Mouse (Mus musculus) midbrain, embryonic 15.5 days (tissue): ENCODE measurements around the gene Slc25a21. TPM values are rescaled to one million over a fixed set of nuclear protein-coding genes. Genes with fewer than 3 reads are reported as not detected.

Experiments used
- ATAC-seq: fragments of 200-750 bp; cut with Nextera tagmentation; replicated peaks from 2 replicates; pipeline ENCODE4 v1.8.0; 2017; ENCODE audit warnings: moderate TSS enrichment
- H3K27ac ChIP-seq: fragments of 300-500 bp; sonication (generic); 2 replicates; pipeline ENCODE4 v1.5.1; 2015; ENCODE audit warnings: mild to moderate bottlenecking, inconsistent platforms
- H3K27me3 ChIP-seq: fragments of 300-500 bp; sonication (generic); replicated peaks from 2 replicates; pipeline ENCODE4 v1.6.1; 2015; ENCODE audit warnings: inconsistent platforms
- H3K36me3 ChIP-seq: fragments of 300-500 bp; sonication (generic); replicated peaks from 2 replicates; pipeline ENCODE4 v1.6.1; 2015; ENCODE audit warnings: inconsistent platforms
- H3K4me1 ChIP-seq: fragments of 300-500 bp; sonication (generic); 2 replicates; pipeline ENCODE4 v1.6.1; 2015; ENCODE audit warnings: inconsistent platforms
- H3K4me2 ChIP-seq: fragments of 300-500 bp; sonication (generic); 2 replicates; pipeline ENCODE4 v1.6.1; 2015; ENCODE audit warnings: inconsistent platforms, mild to moderate bottlenecking, moderate library complexity
- H3K4me3 ChIP-seq: fragments of 300-500 bp; sonication (generic); 2 replicates; pipeline ENCODE4 v1.5.1; 2015; ENCODE audit warnings: mild to moderate bottlenecking, inconsistent platforms
- H3K9ac ChIP-seq: fragments of 300-500 bp; sonication (generic); 2 replicates; pipeline ENCODE4 v1.6.1; 2015; ENCODE audit warnings: mild to moderate bottlenecking, inconsistent platforms
- H3K9me3 ChIP-seq: fragments of 300-500 bp; sonication (generic); 2 replicates; pipeline ENCODE4 v1.6.1; 2016; ENCODE audit warnings: inconsistent platforms
- WGBS: fragments of 180-500 bp; shearing (Covaris S2); methylation state at CpG from one replicate; pipeline ENCODE4 v1.1.7; 2015; ENCODE audit warnings: mixed read lengths; 5-methylcytosine and 5-hydroxymethylcytosine counted together
- polyA plus RNA-seq: library from polyadenylated mRNA; unstranded; fragments of >200 nt; fragmentation: Nextera tagmentation; extraction: Ambion mirVana; gene quantifications from 2 replicates; pipeline ENCODE4 v1.2.1, GENCODE M21; 2015

The Slc25a21 gene
- polyA plus RNA-seq, 1 experiment from 2014 or later = 0.12 TPM

- H3K36me3 ChIP-seq = no peaks in the 10 kb centered on the region
- peaks cover 90% of the 10 kb centered on the region for H3K27me3 ChIP-seq
- under 1% methylated on average over 36 of the region's 36 CpGs for WGBS
- H3K4me2 ChIP-seq = no peak overlapping the region
- H3K9ac ChIP-seq = no peak overlapping the region
- no peak for ATAC-seq
- H3K4me3 ChIP-seq = no peak overlapping the region
- H3K4me1 ChIP-seq = peaks cover 25% of the 10 kb centered on the region
- H3K9me3 ChIP-seq = no peaks in the 10 kb centered on the region
- H3K27ac ChIP-seq = no peak overlapping the region
Measured at GRCm38 (mm10) chr12:56697011-56697740, 500.1 kb downstream of the Slc25a21 start.

DNA sequence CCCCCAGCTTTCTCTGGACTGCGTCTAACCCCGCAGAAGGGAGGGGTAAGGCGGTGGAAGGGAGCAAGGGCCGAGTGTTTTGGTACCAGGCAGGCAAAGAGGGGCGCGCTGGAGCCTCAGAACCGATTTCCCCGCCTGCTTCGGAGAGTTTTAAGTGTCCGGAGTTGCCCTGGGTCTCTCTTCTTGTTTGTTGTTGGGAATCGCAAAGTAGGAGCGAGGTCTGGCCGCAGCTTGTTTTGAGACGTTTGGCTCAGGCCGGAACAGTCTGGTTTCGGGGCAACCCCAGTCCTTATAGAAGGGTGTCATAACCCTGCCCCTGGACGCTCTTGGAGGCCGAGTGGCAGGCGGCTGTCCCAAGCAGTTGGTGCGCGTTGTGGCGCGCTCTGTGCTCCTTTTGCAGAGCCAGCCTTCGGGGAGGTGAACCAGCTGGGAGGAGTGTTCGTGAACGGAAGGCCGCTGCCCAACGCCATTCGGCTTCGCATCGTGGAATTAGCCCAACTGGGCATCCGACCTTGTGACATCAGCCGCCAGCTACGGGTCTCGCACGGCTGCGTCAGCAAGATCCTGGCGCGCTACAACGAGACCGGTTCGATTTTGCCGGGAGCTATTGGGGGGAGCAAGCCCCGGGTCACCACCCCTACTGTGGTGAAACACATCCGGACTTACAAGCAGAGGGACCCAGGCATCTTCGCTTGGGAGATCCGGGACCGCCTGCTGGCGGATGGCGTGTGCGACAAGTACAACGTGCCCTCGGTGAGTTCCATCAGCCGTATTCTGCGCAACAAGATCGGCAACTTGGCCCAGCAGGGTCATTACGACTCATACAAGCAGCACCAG, 500.9 kb downstream of the Slc25a21 start:
- ATAC-seq = 0 out of 2 replicates have a peak, but pooled peaks have one; percentile 9
- H3K4me2 ChIP-seq = peak overlapping the region; percentile 12; the same call in 1 of the 2 replicates
- under 1% methylated on average over 57 of the region's 57 CpGs for WGBS

GRCm38 (mm10) chr12:56695358-56696173, 501.7 kb downstream of the Slc25a21 start:
- Histone ChIP-seq H3K4me3 (peak overlapping the region; percentile 17; the same call in 1 of the 2 replicates), H3K27ac (no peak overlapping the region), H3K4me2 (peak overlapping the region; percentile 25), H3K4me1 (peaks cover 30% of the 10 kb centered on the region), H3K36me3 (no peaks in the 10 kb centered on the region), H3K27me3 (peaks cover 96% of the 10 kb centered on the region), H3K9ac (no peak overlapping the region), H3K9me3 (no peaks in the 10 kb centered on the region)
- WGBS = under 1% methylated on average over 41 of the region's 41 CpGs
- ATAC-seq = peak; percentile 83

More for the DNA sequence above, 500.9 kb downstream of the Slc25a21 start:
- H3K9ac ChIP-seq = no peak overlapping the region
- no peaks in the 10 kb centered on the region for H3K36me3 ChIP-seq
- H3K4me1 ChIP-seq = peaks cover 28% of the 10 kb centered on the region
- no peak overlapping the region for H3K27ac ChIP-seq
- no peaks in the 10 kb centered on the region for H3K9me3 ChIP-seq
- H3K4me3 ChIP-seq = no peak overlapping the region; the same call in 1 of the 2 replicates
- H3K27me3 ChIP-seq = peaks cover 95% of the 10 kb centered on the region

DNA sequence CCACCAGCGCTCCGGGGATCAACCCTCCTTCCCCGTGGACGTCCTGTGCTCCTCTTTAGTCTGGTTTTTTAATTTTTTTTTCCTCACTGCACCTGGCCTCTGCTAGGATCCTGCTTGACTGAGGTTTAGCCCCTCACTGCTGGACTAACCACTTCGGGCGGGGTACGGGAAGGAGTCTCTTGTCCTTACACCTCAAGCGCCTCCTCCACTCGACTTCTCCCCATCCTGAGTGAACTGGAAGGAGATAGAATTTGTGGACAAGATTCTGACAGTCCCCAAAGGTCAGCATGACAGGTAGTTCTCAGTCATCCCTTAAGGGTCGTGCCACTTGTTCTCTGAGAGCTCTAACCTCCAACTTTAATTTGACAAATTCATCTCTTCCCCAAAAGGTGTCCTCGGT, 502.3 kb downstream of the Slc25a21 start:
- peak overlapping the region; percentile 17; the same call in 1 of the 2 replicates for H3K4me3 ChIP-seq
- no peak overlapping the region for H3K9ac ChIP-seq
- no peaks in the 10 kb centered on the region for H3K36me3 ChIP-seq
- H3K27ac ChIP-seq = no peak overlapping the region
- peak overlapping the region; percentile 25; the same call in 1 of the 2 replicates for H3K4me2 ChIP-seq
- 1% methylated on average over 11 of the region's 11 CpGs for WGBS
- no peak for ATAC-seq
- H3K27me3 ChIP-seq = peaks cover 96% of the 10 kb centered on the region
- H3K4me1 ChIP-seq = peaks cover 30% of the 10 kb centered on the region
- H3K9me3 ChIP-seq = no peaks in the 10 kb centered on the region

- Histone ChIP-seq H3K4me3 (no peak overlapping the region), H3K4me2 (no peak overlapping the region), H3K9ac (no peak overlapping the region), H3K27ac (no peak overlapping the region), H3K27me3 (peaks cover 96% of the 10 kb centered on the region), H3K9me3 (no peaks in the 10 kb centered on the region), H3K4me1 (peaks cover 30% of the 10 kb centered on the region), H3K36me3 (no peaks in the 10 kb centered on the region)
- 2% methylated on average over 14 of the region's 14 CpGs for WGBS
- ATAC-seq = no peak
Measured at GRCm38 (mm10) chr12:56694361-56694760, 502.9 kb downstream of the Slc25a21 start.

- no peaks in the 10 kb centered on the region for H3K9me3 ChIP-seq
- ATAC-seq = no peak
- H3K27ac ChIP-seq = no peak overlapping the region
- no peak overlapping the region for H3K4me2 ChIP-seq
- no peak overlapping the region for H3K4me3 ChIP-seq
- H3K36me3 ChIP-seq = no peaks in the 10 kb centered on the region
- peaks cover 97% of the 10 kb centered on the region for H3K27me3 ChIP-seq
- WGBS = 4% methylated on average over 14 of the region's 14 CpGs
- H3K9ac ChIP-seq = no peak overlapping the region
- peaks cover 30% of the 10 kb centered on the region for H3K4me1 ChIP-seq
Measured at GRCm38 (mm10) chr12:56693411-56694098, 503.7 kb downstream of the Slc25a21 start.

- Histone ChIP-seq H3K9ac (no peak overlapping the region), H3K27me3 (peaks cover 96% of the 10 kb centered on the region), H3K27ac (no peak overlapping the region), H3K36me3 (no peaks in the 10 kb centered on the region), H3K4me3 (no peak overlapping the region), H3K4me1 (peaks cover 30% of the 10 kb centered on the region), H3K9me3 (no peaks in the 10 kb centered on the region), H3K4me2 (no peak overlapping the region)
- 2% methylated on average over 19 of the region's 19 CpGs for WGBS
- no peak for ATAC-seq
Measured at GRCm38 (mm10) chr12:56692536-56692935, 504.7 kb downstream of the Slc25a21 start.

DNA sequence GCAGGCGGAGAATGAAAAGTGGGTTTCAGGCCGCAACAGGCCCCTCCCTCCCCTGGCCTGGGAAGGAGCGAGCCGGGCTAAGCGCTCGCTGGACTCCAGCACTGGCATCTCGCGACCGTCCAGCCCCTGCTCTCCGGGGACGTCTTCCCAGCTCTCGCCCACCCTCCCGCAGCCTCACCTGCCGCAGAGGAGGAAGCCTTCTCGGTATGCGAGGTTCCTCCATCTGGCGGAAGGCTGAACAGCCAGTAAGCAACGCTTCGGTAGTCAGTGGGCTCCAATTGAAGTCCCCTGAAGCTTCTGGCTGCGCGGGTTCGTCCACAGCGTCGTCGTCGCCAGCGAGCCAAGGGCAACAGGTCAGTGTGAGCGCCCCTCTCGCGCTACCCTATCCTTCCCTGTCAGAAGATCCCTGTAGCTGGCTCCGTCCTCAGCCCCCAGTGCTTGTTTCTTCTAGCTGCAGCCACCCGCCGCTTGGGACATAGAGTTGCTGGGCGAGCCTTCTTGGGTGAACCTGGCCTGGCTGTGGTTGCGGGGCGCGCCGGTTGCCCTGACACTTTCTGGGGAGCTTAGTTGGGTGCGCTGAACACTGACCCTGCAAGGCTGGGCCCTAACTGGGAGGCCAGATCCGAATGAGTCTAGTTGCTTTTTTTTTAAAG, 505.7 kb downstream of the Slc25a21 start, which contains the start of gene Pax9:
Gene Pax9 (plus strand): TSS at position 341 of the 653 bp plus-strand sequence.
- Histone ChIP-seq H3K27ac (no peak within 1 kb of the TSS), H3K36me3 (no peaks in the 10 kb centered on the region)
- under 1% methylated on average over 40 of the region's 40 CpGs for WGBS

GRCm38 (mm10) chr12:56691001-56691400, 506.3 kb downstream of the Slc25a21 start:
- no peak overlapping the region for H3K27ac ChIP-seq
- peaks cover 93% of the 10 kb centered on the region for H3K27me3 ChIP-seq
- 1% methylated on average over 12 of the region's 12 CpGs for WGBS
- no peak for ATAC-seq
- H3K9ac ChIP-seq = no peak overlapping the region
- no peaks in the 10 kb centered on the region for H3K9me3 ChIP-seq
- no peak overlapping the region for H3K4me3 ChIP-seq
- peaks cover 19% of the 10 kb centered on the region for H3K4me1 ChIP-seq
- H3K4me2 ChIP-seq = no peak overlapping the region
- no peaks in the 10 kb centered on the region for H3K36me3 ChIP-seq

More for the DNA sequence above, 505.7 kb downstream of the Slc25a21 start, which contains the start of gene Pax9:
- peaks cover 24% of the 10 kb centered on the region for H3K4me1 ChIP-seq
- H3K9ac ChIP-seq = no peak within 1 kb of the TSS
- ATAC-seq = no peak; the same call in 1 of the 2 replicates
- H3K4me3 ChIP-seq = no peak within 1 kb of the TSS
- no peaks in the 10 kb centered on the region for H3K9me3 ChIP-seq
- H3K4me2 ChIP-seq = no peak within 1 kb of the TSS
- H3K27me3 ChIP-seq = peaks cover 93% of the 10 kb centered on the region

DNA sequence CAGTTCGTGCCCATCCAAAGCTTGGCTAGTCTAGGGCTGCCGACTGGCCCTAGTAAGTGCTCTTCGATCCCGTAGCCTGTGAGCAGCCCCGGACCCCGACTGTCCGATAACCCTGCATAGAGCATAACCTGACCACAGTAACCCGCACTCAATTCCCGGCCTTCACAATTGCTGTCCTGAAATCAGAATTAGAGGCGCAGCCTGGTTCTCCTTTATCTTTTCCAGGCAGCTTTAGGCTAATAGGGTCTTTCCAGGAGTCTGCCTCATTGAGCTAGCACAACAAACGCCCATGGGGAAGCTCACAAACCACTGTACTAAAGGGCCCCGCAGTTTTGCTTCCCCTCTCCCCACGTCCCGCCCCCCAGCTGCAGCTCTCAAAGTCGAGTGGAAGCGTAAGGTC, 506.9 kb downstream of the Slc25a21 start:
- Histone ChIP-seq H3K9me3 (no peaks in the 10 kb centered on the region), H3K4me1 (peaks cover 13% of the 10 kb centered on the region), H3K9ac (no peak overlapping the region), H3K4me2 (no peak overlapping the region), H3K4me3 (no peak overlapping the region), H3K27ac (no peak overlapping the region), H3K36me3 (no peaks in the 10 kb centered on the region), H3K27me3 (peaks cover 93% of the 10 kb centered on the region)
- 2% methylated on average over 16 of the region's 16 CpGs for WGBS
- ATAC-seq = no peak

GRCm38 (mm10) chr12:56689736-56690135, 507.5 kb downstream of the Slc25a21 start:
- under 1% methylated on average over 25 of the region's 25 CpGs for WGBS
- Histone ChIP-seq H3K9ac (no peak overlapping the region), H3K4me3 (no peak overlapping the region), H3K27ac (no peak overlapping the region), H3K27me3 (peaks cover 93% of the 10 kb centered on the region), H3K4me2 (no peak overlapping the region), H3K9me3 (no peaks in the 10 kb centered on the region), H3K4me1 (peaks cover 8% of the 10 kb centered on the region), H3K36me3 (no peaks in the 10 kb centered on the region)
- no peak for ATAC-seq
